Mouse (Mus musculus) hindbrain, embryonic 16.5 days (tissue): ENCODE measurements around the gene Nyap1. TPM values are rescaled to one million over a fixed set of nuclear protein-coding genes. Genes with fewer than 3 reads are reported as not detected.

Source experiments
- ATAC-seq: fragments of 200-750 bp; cut with Nextera tagmentation; 2 replicates; pipeline ENCODE4 v1.8.0; 2017; ENCODE audit warnings: moderate TSS enrichment, moderate library complexity
- H3K27ac ChIP-seq: fragments of 300-500 bp; sonication (generic); 2 replicates; pipeline ENCODE4 v1.5.1; 2014; ENCODE audit warnings: low read depth, mild to moderate bottlenecking, control low read depth, low read length, moderate library complexity
- H3K27me3 ChIP-seq: fragments of 300-500 bp; sonication (generic); replicated peaks from 2 replicates; pipeline ENCODE4 v1.6.1; 2014; ENCODE audit warnings: low read length; ENCODE audit not compliant: control insufficient read depth, insufficient read depth
- H3K36me3 ChIP-seq: fragments of 300-500 bp; sonication (generic); 2 replicates; pipeline ENCODE4 v1.6.1; 2014; ENCODE audit warnings: mild to moderate bottlenecking, low read length, moderate library complexity, mixed read lengths; ENCODE audit not compliant: control insufficient read depth, insufficient read depth
- H3K4me1 ChIP-seq: fragments of 300-500 bp; sonication (generic); 2 replicates; pipeline ENCODE4 v1.6.1; 2014; ENCODE audit warnings: low read depth, low read length; ENCODE audit not compliant: control insufficient read depth, insufficient read depth
- H3K4me2 ChIP-seq: fragments of 300-500 bp; sonication (generic); 2 replicates; pipeline ENCODE4 v1.6.1; 2014; ENCODE audit warnings: mild to moderate bottlenecking, low read length, control low read depth, moderate library complexity
- H3K4me3 ChIP-seq: fragments of 300-500 bp; sonication (generic); 2 replicates; pipeline ENCODE4 v1.5.1; 2014; ENCODE audit warnings: mild to moderate bottlenecking, low read length, control low read depth, moderate library complexity
- H3K9ac ChIP-seq: fragments of 300-500 bp; sonication (generic); 2 replicates; pipeline ENCODE4 v1.6.1; 2014; ENCODE audit warnings: low read depth, mild to moderate bottlenecking, control low read depth, low read length, moderate library complexity
- H3K9me3 ChIP-seq: fragments of 300-500 bp; sonication (generic); 2 replicates; pipeline ENCODE4 v1.6.1; 2014; ENCODE audit warnings: mild to moderate bottlenecking, low read length, moderate library complexity; ENCODE audit not compliant: control insufficient read depth
- WGBS: fragments of 180-500 bp; shearing (Covaris S2); extraction: QIAGEN DNeasy Blood & Tissue Kit; methylation state at CpG from one replicate; pipeline ENCODE4 v1.1.7; 2014; 5-methylcytosine and 5-hydroxymethylcytosine counted together
- polyA plus RNA-seq: library from polyadenylated mRNA; unstranded; fragments of >200 nt; fragmentation: Nextera tagmentation; extraction: Ambion mirVana; gene quantifications from 2 replicates; pipeline ENCODE4 v1.2.1, GENCODE M21; 2015

Gene Nyap1
- polyA plus RNA-seq, 1 experiment from 2014 or later = 44.0 TPM

GRCm38 (mm10) chr5:137772755-137773154, 31.3 kb upstream of the Nyap1 start:
- ATAC-seq = no peak
- H3K4me2 ChIP-seq = no peak overlapping the region
- no peaks in the 10 kb centered on the region for H3K36me3 ChIP-seq
- no peak overlapping the region for H3K9ac ChIP-seq
- H3K9me3 ChIP-seq = no peaks in the 10 kb centered on the region
- no peak overlapping the region for H3K4me3 ChIP-seq
- H3K4me1 ChIP-seq = peaks cover 2% of the 10 kb centered on the region; the same call in 1 of the 2 replicates
- no peaks in the 10 kb centered on the region for H3K27me3 ChIP-seq
- no peak overlapping the region for H3K27ac ChIP-seq

GRCm38 (mm10) chr5:137770709-137771108, 29.3 kb upstream of the Nyap1 start:
- WGBS = 50% methylated on average over 2 of the region's 2 CpGs

DNA sequence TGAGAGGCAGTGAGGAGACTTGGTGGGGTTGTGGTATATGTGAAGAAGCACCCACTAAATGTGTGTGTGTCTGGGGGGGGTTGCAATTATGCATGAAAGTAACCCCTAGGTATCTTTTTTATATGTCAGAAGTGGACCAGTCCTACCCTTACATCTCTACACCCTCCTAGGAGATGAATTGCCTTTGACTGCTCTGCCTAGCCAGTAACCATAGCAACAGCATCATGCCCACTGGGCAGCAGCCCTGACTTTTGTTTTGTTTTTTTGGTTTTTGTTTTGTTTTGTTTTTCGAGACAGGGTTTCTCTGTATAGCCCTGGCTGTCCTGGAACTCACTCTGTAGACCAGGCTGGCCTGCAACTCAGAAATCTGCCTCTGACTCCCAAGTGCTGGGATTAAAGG, 27.1 kb upstream of the Nyap1 start:
- peak; percentile 65 for ATAC-seq
- Histone ChIP-seq H3K27me3 (no peaks in the 10 kb centered on the region), H3K27ac (no peak overlapping the region), H3K9ac (no peak overlapping the region), H3K4me1 (peaks cover 2% of the 10 kb centered on the region; the same call in 1 of the 2 replicates), H3K36me3 (no peaks in the 10 kb centered on the region), H3K4me3 (no peak overlapping the region), H3K4me2 (no peak overlapping the region), H3K9me3 (no peaks in the 10 kb centered on the region)
- WGBS = 7% methylated on average over 1 of the region's 1 CpGs

More at GRCm38 (mm10) chr5:137770709-137771108, 29.3 kb upstream of the Nyap1 start:
- Histone ChIP-seq H3K9ac (no peak overlapping the region), H3K9me3 (no peaks in the 10 kb centered on the region), H3K36me3 (no peaks in the 10 kb centered on the region), H3K27ac (no peak overlapping the region), H3K4me1 (peaks cover 2% of the 10 kb centered on the region; the same call in 1 of the 2 replicates), H3K4me2 (no peak overlapping the region), H3K4me3 (no peak overlapping the region), H3K27me3 (no peaks in the 10 kb centered on the region)
- 0 out of 2 replicates have a peak, but pooled peaks have one; percentile 54 for ATAC-seq

DNA sequence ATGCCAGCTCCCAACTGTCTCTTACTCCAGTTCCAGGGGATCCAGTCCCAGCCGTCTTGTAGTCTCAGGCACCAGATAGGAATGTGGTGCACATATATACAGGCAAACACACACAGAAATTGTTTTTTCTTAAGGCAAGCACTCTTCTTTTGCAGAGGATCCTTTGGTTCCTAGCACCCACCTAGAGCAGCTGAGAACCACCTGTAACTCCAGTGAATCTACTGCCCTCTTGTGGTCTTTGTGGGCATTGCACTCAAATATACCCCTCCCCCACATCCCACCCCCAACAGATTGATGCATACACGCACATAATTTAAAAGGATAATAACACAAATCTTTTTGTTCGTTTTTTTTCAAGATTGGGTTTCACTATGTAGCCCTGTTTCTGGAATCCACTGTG, 24.9 kb upstream of the Nyap1 start:
- H3K9ac ChIP-seq = no peak overlapping the region

GRCm38 (mm10) chr5:137764609-137765340, 23.4 kb upstream of the Nyap1 start:
- Histone ChIP-seq H3K36me3 (no peaks in the 10 kb centered on the region), H3K27me3 (no peaks in the 10 kb centered on the region), H3K4me3 (no peak overlapping the region), H3K9me3 (no peaks in the 10 kb centered on the region), H3K27ac (no peak overlapping the region), H3K4me2 (no peak overlapping the region), H3K9ac (no peak overlapping the region), H3K4me1 (peaks cover 2% of the 10 kb centered on the region; the same call in 1 of the 2 replicates)
- ATAC-seq = no peak
- WGBS = 51% methylated on average over 9 of the region's 9 CpGs

More for the DNA sequence above, 24.9 kb upstream of the Nyap1 start:
- Histone ChIP-seq H3K4me2 (no peak overlapping the region), H3K36me3 (no peaks in the 10 kb centered on the region), H3K4me3 (no peak overlapping the region), H3K27ac (no peak overlapping the region), H3K4me1 (peaks cover 2% of the 10 kb centered on the region; the same call in 1 of the 2 replicates), H3K9me3 (no peaks in the 10 kb centered on the region), H3K27me3 (no peaks in the 10 kb centered on the region)
- 65% methylated on average over 3 of the region's 3 CpGs for WGBS
- no peak for ATAC-seq

- no peak overlapping the region for H3K4me2 ChIP-seq
- no peak overlapping the region for H3K9ac ChIP-seq
- ATAC-seq = peak; percentile 94
- 20% methylated on average over 4 of the region's 4 CpGs for WGBS
- H3K4me3 ChIP-seq = no peak overlapping the region
- no peaks in the 10 kb centered on the region; the same call in 1 of the 2 replicates for H3K36me3 ChIP-seq
- H3K9me3 ChIP-seq = no peaks in the 10 kb centered on the region
- peak overlapping the region; percentile 79; the same call in 1 of the 2 replicates for H3K27ac ChIP-seq
- H3K4me1 ChIP-seq = peaks cover 5% of the 10 kb centered on the region
- no peaks in the 10 kb centered on the region for H3K27me3 ChIP-seq
Observed at GRCm38 (mm10) chr5:137759971-137760412, 18.6 kb upstream of the Nyap1 start.

DNA sequence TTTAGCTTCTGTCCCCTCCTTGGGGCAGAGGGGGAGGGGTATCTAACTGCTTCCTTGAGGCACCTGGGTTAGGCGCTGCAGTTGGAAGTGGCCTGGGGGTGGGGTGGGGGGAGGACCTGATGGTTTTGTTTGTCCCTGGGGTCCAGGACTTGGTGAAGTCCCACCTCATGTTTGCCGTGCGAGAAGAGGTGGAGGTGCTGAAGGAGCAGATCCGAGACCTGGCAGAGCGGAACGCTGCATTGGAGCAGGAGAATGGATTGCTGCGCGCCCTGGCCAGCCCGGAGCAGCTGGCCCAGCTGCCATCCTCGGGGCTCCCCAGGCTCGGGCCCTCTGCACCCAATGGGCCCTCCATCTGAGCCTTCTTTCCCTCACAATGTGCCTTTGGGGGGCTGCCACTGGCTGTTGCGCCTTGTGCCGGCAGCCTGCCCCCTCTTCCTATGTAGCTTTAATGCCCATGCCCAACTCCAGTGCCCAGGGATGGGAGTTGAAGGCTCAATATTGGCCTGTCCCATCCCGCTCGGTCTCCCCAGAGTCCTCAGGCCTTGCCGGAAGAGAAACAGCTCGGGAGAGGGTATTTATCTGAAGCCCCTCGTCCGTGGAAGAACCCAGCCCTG, 17.6 kb upstream of the Nyap1 start:
- no peaks in the 10 kb centered on the region for H3K27me3 ChIP-seq
- H3K9ac ChIP-seq = 0 out of 2 replicates have a peak overlapping the region, but pooled peaks have one; percentile 18
- H3K27ac ChIP-seq = peak overlapping the region; percentile 79
- no peak overlapping the region for H3K4me3 ChIP-seq
- H3K9me3 ChIP-seq = no peaks in the 10 kb centered on the region
- H3K4me2 ChIP-seq = peak overlapping the region; percentile 35; the same call in 1 of the 2 replicates
- H3K4me1 ChIP-seq = peaks cover 5% of the 10 kb centered on the region
- no peaks in the 10 kb centered on the region; the same call in 1 of the 2 replicates for H3K36me3 ChIP-seq
- WGBS = 86% methylated on average over 19 of the region's 19 CpGs
- no peak for ATAC-seq

- H3K9me3 ChIP-seq = no peaks in the 10 kb centered on the region
- H3K27me3 ChIP-seq = no peaks in the 10 kb centered on the region
- peak overlapping the region; percentile 10; the same call in 1 of the 2 replicates for H3K4me3 ChIP-seq
- ATAC-seq = peak; percentile 75
- WGBS = 51% methylated on average over 6 of the region's 6 CpGs
- H3K36me3 ChIP-seq = no peaks in the 10 kb centered on the region; the same call in 1 of the 2 replicates
- peaks cover 5% of the 10 kb centered on the region for H3K4me1 ChIP-seq
- H3K27ac ChIP-seq = peak overlapping the region; percentile 26; the same call in 1 of the 2 replicates
- peak overlapping the region; percentile 35 for H3K4me2 ChIP-seq
- H3K9ac ChIP-seq = no peak overlapping the region
Observed at GRCm38 (mm10) chr5:137757887-137758286, 16.5 kb upstream of the Nyap1 start.
